Mouse (Mus musculus) midbrain, embryonic 16.5 days (tissue): ENCODE data around the gene Elovl3. TPM values are rescaled to one million over a fixed set of nuclear protein-coding genes. Genes with fewer than 3 reads are reported as not detected.

Experiments used
- ATAC-seq: fragments of 200-750 bp; cut with Nextera tagmentation; 2 replicates; pipeline ENCODE4 v1.8.0; 2017; ENCODE audit warnings: moderate TSS enrichment
- H3K27ac ChIP-seq: fragments of 300-500 bp; sonication (generic); 2 replicates; pipeline ENCODE4 v1.5.1; 2014; ENCODE audit warnings: mild to moderate bottlenecking, low read length, mixed read lengths
- H3K27me3 ChIP-seq: fragments of 300-500 bp; sonication (generic); 2 replicates; pipeline ENCODE4 v1.6.1; 2014; ENCODE audit warnings: low read depth, low read length, mixed read lengths; ENCODE audit not compliant: control insufficient read depth, insufficient read depth
- H3K36me3 ChIP-seq: fragments of 300-500 bp; sonication (generic); 2 replicates; pipeline ENCODE4 v1.6.1; 2014; ENCODE audit warnings: mild to moderate bottlenecking, low read length, moderate library complexity, mixed read lengths; ENCODE audit not compliant: control insufficient read depth, insufficient read depth
- H3K4me1 ChIP-seq: fragments of 300-500 bp; sonication (generic); 2 replicates; pipeline ENCODE4 v1.6.1; 2014; ENCODE audit warnings: mild to moderate bottlenecking, low read length, mixed read lengths; ENCODE audit not compliant: control insufficient read depth, insufficient read depth
- H3K4me2 ChIP-seq: fragments of 300-500 bp; sonication (generic); 2 replicates; pipeline ENCODE4 v1.6.1; 2014; ENCODE audit warnings: mild to moderate bottlenecking, low read length, mixed read lengths
- H3K4me3 ChIP-seq: fragments of 300-500 bp; sonication (generic); 2 replicates; pipeline ENCODE4 v1.5.1; 2014; ENCODE audit warnings: low read depth, mild to moderate bottlenecking, low read length, moderate library complexity, mixed read lengths
- H3K9ac ChIP-seq: fragments of 300-500 bp; sonication (generic); 2 replicates; pipeline ENCODE4 v1.6.1; 2014; ENCODE audit warnings: low read depth, low read length, mixed read lengths
- H3K9me3 ChIP-seq: fragments of 300-500 bp; sonication (generic); replicated peaks from 2 replicates; pipeline ENCODE4 v1.6.1; 2014; ENCODE audit warnings: mild to moderate bottlenecking, low read length, mixed read lengths; ENCODE audit not compliant: control insufficient read depth, poor library complexity, severe bottlenecking
- WGBS: fragments of 180-500 bp; shearing (Covaris S2); extraction: QIAGEN DNeasy Blood & Tissue Kit; methylation state at CpG from one replicate; pipeline ENCODE4 v1.1.7; 2014; 5-methylcytosine and 5-hydroxymethylcytosine counted together
- polyA plus RNA-seq: library from polyadenylated mRNA; unstranded; fragments of >200 nt; fragmentation: Nextera tagmentation; extraction: Ambion mirVana; gene quantifications from 2 replicates; pipeline ENCODE4 v1.2.1, GENCODE M21; 2015

Elovl3 gene
- polyA plus RNA-seq, 1 experiment from 2014 or later, result 0.15 TPM

- Histone ChIP-seq H3K4me1 (no peaks in the 10 kb centered on the region), H3K9me3 (no peaks in the 10 kb centered on the region), H3K4me3 (no peak overlapping the region), H3K36me3 (no peaks in the 10 kb centered on the region), H3K4me2 (no peak overlapping the region), H3K27ac (no peak overlapping the region), H3K9ac (no peak overlapping the region), H3K27me3 (no peaks in the 10 kb centered on the region)
- ATAC-seq, result no peak
- WGBS, result 85% methylated on average over 6 of the region's 6 CpGs
Observed at GRCm38 (mm10) chr19:46103437-46104186, 28.1 kb upstream of the Elovl3 start.

GRCm38 (mm10) chr19:46104187-46104557, 27.5 kb upstream of the Elovl3 start:
- no peak overlapping the region for H3K4me2 ChIP-seq
- H3K27me3 ChIP-seq, result no peaks in the 10 kb centered on the region
- no peak overlapping the region for H3K27ac ChIP-seq
- 78% methylated on average over 2 of the region's 2 CpGs for WGBS
- no peaks in the 10 kb centered on the region for H3K4me1 ChIP-seq
- no peak overlapping the region for H3K9ac ChIP-seq
- H3K36me3 ChIP-seq, result no peaks in the 10 kb centered on the region
- no peaks in the 10 kb centered on the region for H3K9me3 ChIP-seq
- no peak for ATAC-seq
- H3K4me3 ChIP-seq, result no peak overlapping the region

- no peak for ATAC-seq
- no peak overlapping the region for H3K9ac ChIP-seq
- H3K4me3 ChIP-seq, result no peak overlapping the region
- no peak overlapping the region for H3K4me2 ChIP-seq
- no peaks in the 10 kb centered on the region for H3K36me3 ChIP-seq
- no peak overlapping the region for H3K27ac ChIP-seq
- H3K4me1 ChIP-seq, result no peaks in the 10 kb centered on the region
- WGBS, result 58% methylated on average over 2 of the region's 2 CpGs
- no peaks in the 10 kb centered on the region for H3K27me3 ChIP-seq
- no peaks in the 10 kb centered on the region for H3K9me3 ChIP-seq
Observed at GRCm38 (mm10) chr19:46110214-46110613, 21.5 kb upstream of the Elovl3 start.

GRCm38 (mm10) chr19:46110781-46111180, 20.9 kb upstream of the Elovl3 start:
- 93% methylated on average over 5 of the region's 5 CpGs for WGBS
- H3K4me1 ChIP-seq, result no peaks in the 10 kb centered on the region
- H3K4me3 ChIP-seq, result no peak overlapping the region
- H3K27me3 ChIP-seq, result no peaks in the 10 kb centered on the region
- no peaks in the 10 kb centered on the region for H3K9me3 ChIP-seq
- no peak for ATAC-seq
- no peak overlapping the region for H3K27ac ChIP-seq
- H3K4me2 ChIP-seq, result no peak overlapping the region
- no peaks in the 10 kb centered on the region for H3K36me3 ChIP-seq
- H3K9ac ChIP-seq, result no peak overlapping the region

GRCm38 (mm10) chr19:46114617-46115016, 17.1 kb upstream of the Elovl3 start:
- 67% methylated on average over 4 of the region's 4 CpGs for WGBS
- H3K9ac ChIP-seq, result no peak overlapping the region
- H3K27ac ChIP-seq, result no peak overlapping the region

GRCm38 (mm10) chr19:46119458-46119857, 12.2 kb upstream of the Elovl3 start:
- H3K9me3 ChIP-seq, result no peaks in the 10 kb centered on the region
- no peak overlapping the region for H3K27ac ChIP-seq
- H3K4me3 ChIP-seq, result no peak overlapping the region
- no peak overlapping the region for H3K4me2 ChIP-seq
- no peak for ATAC-seq
- H3K36me3 ChIP-seq, result no peaks in the 10 kb centered on the region
- 92% methylated on average over 3 of the region's 3 CpGs for WGBS
- H3K4me1 ChIP-seq, result no peaks in the 10 kb centered on the region
- H3K27me3 ChIP-seq, result no peaks in the 10 kb centered on the region
- no peak overlapping the region for H3K9ac ChIP-seq

More at GRCm38 (mm10) chr19:46114617-46115016, 17.1 kb upstream of the Elovl3 start:
- Histone ChIP-seq H3K4me2 (no peak overlapping the region), H3K4me3 (no peak overlapping the region), H3K4me1 (no peaks in the 10 kb centered on the region), H3K9me3 (no peaks in the 10 kb centered on the region), H3K36me3 (no peaks in the 10 kb centered on the region), H3K27me3 (no peaks in the 10 kb centered on the region)
- ATAC-seq, result no peak

GRCm38 (mm10) chr19:46120872-46121271, 10.8 kb upstream of the Elovl3 start:
- ATAC-seq, result no peak
- Histone ChIP-seq H3K36me3 (no peaks in the 10 kb centered on the region), H3K27ac (no peak overlapping the region), H3K4me1 (no peaks in the 10 kb centered on the region), H3K27me3 (no peaks in the 10 kb centered on the region), H3K9me3 (no peaks in the 10 kb centered on the region), H3K4me2 (no peak overlapping the region), H3K9ac (no peak overlapping the region), H3K4me3 (no peak overlapping the region)
- WGBS, result 74% methylated on average over 6 of the region's 6 CpGs

GRCm38 (mm10) chr19:46123876-46124275, 7.8 kb upstream of the Elovl3 start:
- no peaks in the 10 kb centered on the region for H3K36me3 ChIP-seq
- no peaks in the 10 kb centered on the region for H3K4me1 ChIP-seq
- no peak overlapping the region for H3K9ac ChIP-seq
- H3K27ac ChIP-seq, result no peak overlapping the region
- no peaks in the 10 kb centered on the region for H3K9me3 ChIP-seq
- peaks cover 2% of the 10 kb centered on the region; the same call in 1 of the 2 replicates for H3K27me3 ChIP-seq
- no peak overlapping the region for H3K4me3 ChIP-seq
- ATAC-seq, result no peak
- H3K4me2 ChIP-seq, result no peak overlapping the region
- WGBS, result 81% methylated on average over 3 of the region's 3 CpGs

- no peak overlapping the region for H3K4me3 ChIP-seq
Observed at GRCm38 (mm10) chr19:46124651-46125050, 7.0 kb upstream of the Elovl3 start.

More at GRCm38 (mm10) chr19:46124651-46125050, 7.0 kb upstream of the Elovl3 start:
- Histone ChIP-seq H3K4me2 (no peak overlapping the region), H3K9ac (no peak overlapping the region), H3K36me3 (no peaks in the 10 kb centered on the region), H3K9me3 (no peaks in the 10 kb centered on the region), H3K4me1 (no peaks in the 10 kb centered on the region), H3K27ac (no peak overlapping the region), H3K27me3 (peaks cover 2% of the 10 kb centered on the region; the same call in 1 of the 2 replicates)
- ATAC-seq, result no peak
